Mouse (Mus musculus): ENCODE measurements around the gene Kpna4. TPM values are rescaled to one million over a fixed set of nuclear protein-coding genes. Genes with fewer than 3 reads are reported as not detected.
A peak's percentile ranks its signal among the peaks of the same experiment; 100 is the strongest.

Kpna4 gene
- polyA plus RNA-seq, 2 experiments: 8.7 to 13.2 TPM

- Histone ChIP-seq H3K4me2 (ENCODE audit: low read depth) (peak overlapping the region; percentile 97), H3K9me3 (ENCODE audit: control insufficient read depth, low read length) (no peaks in the 10 kb centered on the region), H3K4me1 (replicated peaks; ENCODE audit: control insufficient read depth in 2 of 2, insufficient read depth in 2 of 2, low read length in 1 of 2) (peaks cover 23 to 25% of the 10 kb centered on the region in 2 experiments), H3K9ac (replicated peaks) (peak overlapping the region; percentile 94), H3K27ac (peak overlapping the region; percentile 90), H3K36me3 (replicated peaks; ENCODE audit: control insufficient read depth, insufficient read depth, low read depth) (peaks cover 31% of the 10 kb centered on the region), H3K4me3 (ENCODE audit: insufficient read depth in 1 of 2, low read depth in 2 of 2, low read length in 2 of 2) (peak overlapping the region; percentile 76 to 93), H3K27me3 (ENCODE audit: control insufficient read depth, insufficient read depth, low read length) (no peaks in the 10 kb centered on the region)
- ATAC-seq (ENCODE audit: insufficient read depth) (peak; percentile 2; the same call in 1 of the 2 replicates), DNase-seq (ENCODE audit: low read depth in 3 of 3, low spot score in 3 of 3) (no peak)
- TF ChIP-seq CTCF (IDR thresholded peaks at IDR 0.05; ENCODE audit: low read depth): no peak
- no peak for TF ChIP-seq EP300 (IDR thresholded peaks at IDR 0.05; ENCODE audit: low read depth)
- WGBS (ENCODE audit: insufficient replicate concordance): 2% methylated on average over 9 of the region's 9 CpGs
Observed at GRCm38 (mm10) chr3:69045400-69045703, 81.6 kb downstream of the Kpna4 start.

GRCm38 (mm10) chr3:69044645-69045399 lies 82.1 kb downstream of the Kpna4 start, which contains the start of gene Trim59:
Gene Trim59, minus strand, starts transcription at chr3:69044755.
- H3K27me3 ChIP-seq (ENCODE audit: control insufficient read depth, insufficient read depth, low read length): no peaks in the 10 kb centered on the region
- peaks cover 34% of the 10 kb centered on the region for H3K36me3 ChIP-seq (replicated peaks; ENCODE audit: control insufficient read depth, insufficient read depth, low read depth)
- peak; percentile 92 for ATAC-seq (ENCODE audit: insufficient read depth)
- peak within 1 kb of the TSS; percentile 90 for H3K27ac ChIP-seq
- TF ChIP-seq EP300 (IDR thresholded peaks at IDR 0.05; ENCODE audit: low read depth): 0 out of 2 replicates have a peak, but pooled peaks have one; percentile 26
- peak; percentile 18; the same call in 1 of the 2 replicates for TF ChIP-seq CTCF (IDR thresholded peaks at IDR 0.05; ENCODE audit: low read depth)
- peak within 1 kb of the TSS; percentile 97 for H3K4me2 ChIP-seq (ENCODE audit: low read depth)
- H3K9ac ChIP-seq (replicated peaks): peak within 1 kb of the TSS; percentile 94
- H3K4me3 ChIP-seq (ENCODE audit: insufficient read depth in 1 of 2, low read depth in 2 of 2, low read length in 2 of 2): peak within 1 kb of the TSS; percentile 76 to 93
- H3K9me3 ChIP-seq (ENCODE audit: control insufficient read depth, low read length): no peaks in the 10 kb centered on the region
- peak; percentile 87 to 89 (median 87) for DNase-seq (ENCODE audit: low read depth in 3 of 3, low spot score in 3 of 3)
- H3K4me1 ChIP-seq (replicated peaks; ENCODE audit: control insufficient read depth in 2 of 2, insufficient read depth in 2 of 2, low read length in 1 of 2): peaks cover 27 to 28% of the 10 kb centered on the region in 2 experiments
- under 1% methylated on average over 76 of the region's 80 CpGs for WGBS (ENCODE audit: insufficient replicate concordance)

GRCm38 (mm10) chr3:69044167-69044591 lies 82.7 kb downstream of the Kpna4 start:
- Histone ChIP-seq H3K36me3 (replicated peaks; ENCODE audit: control insufficient read depth, insufficient read depth, low read depth) (peaks cover 41% of the 10 kb centered on the region), H3K27me3 (ENCODE audit: control insufficient read depth, insufficient read depth, low read length) (no peaks in the 10 kb centered on the region), H3K4me1 (replicated peaks; ENCODE audit: control insufficient read depth in 2 of 2, insufficient read depth in 2 of 2, low read length in 1 of 2) (peaks cover 26 to 30% of the 10 kb centered on the region in 2 experiments), H3K9ac (replicated peaks) (peak overlapping the region; percentile 94), H3K4me3 (ENCODE audit: insufficient read depth in 1 of 2, low read depth in 2 of 2, low read length in 2 of 2) (peak overlapping the region; percentile 76), H3K4me2 (ENCODE audit: low read depth) (peak overlapping the region; percentile 74), H3K27ac (peak overlapping the region; percentile 84), H3K9me3 (ENCODE audit: control insufficient read depth, low read length) (no peaks in the 10 kb centered on the region)
- TF ChIP-seq EP300 (IDR thresholded peaks at IDR 0.05; ENCODE audit: low read depth): no peak
- no peak for TF ChIP-seq CTCF (IDR thresholded peaks at IDR 0.05; ENCODE audit: low read depth)
- ATAC-seq (ENCODE audit: insufficient read depth) (peak; percentile 67), DNase-seq (ENCODE audit: low read depth in 3 of 3, low spot score in 3 of 3) (no peak)
- WGBS (ENCODE audit: insufficient replicate concordance): under 1% methylated on average over 42 of the region's 42 CpGs

GRCm38 (mm10) chr3:69041298-69041697 lies 85.6 kb downstream of the Kpna4 start:
- Histone ChIP-seq H3K36me3 (replicated peaks; ENCODE audit: control insufficient read depth, insufficient read depth, low read depth) (peaks cover 61% of the 10 kb centered on the region), H3K4me3 (ENCODE audit: insufficient read depth in 1 of 2, low read depth in 2 of 2, low read length in 2 of 2) (peak overlapping the region; percentile 63 to 76), H3K9ac (replicated peaks) (peak overlapping the region; percentile 69), H3K4me1 (replicated peaks; ENCODE audit: control insufficient read depth in 2 of 2, insufficient read depth in 2 of 2, low read length in 1 of 2) (peaks cover 20 to 25% of the 10 kb centered on the region in 2 experiments), H3K4me2 (ENCODE audit: low read depth) (peak overlapping the region; percentile 86), H3K27me3 (ENCODE audit: control insufficient read depth, insufficient read depth, low read length) (no peaks in the 10 kb centered on the region), H3K9me3 (ENCODE audit: control insufficient read depth, low read length) (no peaks in the 10 kb centered on the region), H3K27ac (peak overlapping the region; percentile 46)
- no peak for ATAC-seq (ENCODE audit: insufficient read depth)
- DNase-seq (ENCODE audit: low read depth in 3 of 3, low spot score in 3 of 3): no peak
- TF ChIP-seq EP300 (IDR thresholded peaks at IDR 0.05; ENCODE audit: low read depth) (no peak), CTCF (IDR thresholded peaks at IDR 0.05; ENCODE audit: low read depth) (no peak)
- WGBS (ENCODE audit: insufficient replicate concordance): 44% methylated on average over 5 of the region's 5 CpGs

GRCm38 (mm10) chr3:69040105-69040504 lies 86.8 kb downstream of the Kpna4 start:
- Histone ChIP-seq H3K9ac (replicated peaks) (peak overlapping the region; percentile 69), H3K4me2 (ENCODE audit: low read depth) (peak overlapping the region; percentile 86), H3K4me1 (replicated peaks; ENCODE audit: control insufficient read depth in 2 of 2, insufficient read depth in 2 of 2, low read length in 1 of 2) (peaks cover 12 to 18% of the 10 kb centered on the region in 2 experiments; a peak in 3 of 4 replicates), H3K36me3 (replicated peaks; ENCODE audit: control insufficient read depth, insufficient read depth, low read depth) (peaks cover 72% of the 10 kb centered on the region), H3K27me3 (ENCODE audit: control insufficient read depth, insufficient read depth, low read length) (no peaks in the 10 kb centered on the region), H3K4me3 (ENCODE audit: insufficient read depth in 1 of 2, low read depth in 2 of 2, low read length in 2 of 2) (peak overlapping the region; percentile 63 to 65), H3K27ac (peak overlapping the region; percentile 45), H3K9me3 (ENCODE audit: control insufficient read depth, low read length) (no peaks in the 10 kb centered on the region)
- DNase-seq (ENCODE audit: low read depth in 3 of 3, low spot score in 3 of 3) (no peak), ATAC-seq (ENCODE audit: insufficient read depth) (no peak)
- 77% methylated on average over 2 of the region's 2 CpGs for WGBS (ENCODE audit: insufficient replicate concordance)
- no peak for TF ChIP-seq EP300 (IDR thresholded peaks at IDR 0.05; ENCODE audit: low read depth)
- TF ChIP-seq CTCF (IDR thresholded peaks at IDR 0.05; ENCODE audit: low read depth): no peak

All from liver, embryonic 14.5 days (tissue).